Mouse (Mus musculus): ENCODE data around the gene Sfpq. TPM values are rescaled to one million over a fixed set of nuclear protein-coding genes. Genes with fewer than 3 reads are reported as not detected.

The Sfpq gene
- total RNA-seq, 2 experiments from 2014 or later = 235 to 508 TPM

- ATAC-seq (replicated peaks; ENCODE audit: low FRiP score, poor library complexity, severe bottlenecking) = no peak
Measured at GRCm38 (mm10) chr4:127024240-127024639, 3.1 kb downstream of the Sfpq start.

- no peak for ATAC-seq (replicated peaks; ENCODE audit: low FRiP score, poor library complexity, severe bottlenecking)
Measured at GRCm38 (mm10) chr4:127026826-127027225, 5.7 kb downstream of the Sfpq start.

- ATAC-seq (replicated peaks; ENCODE audit: low FRiP score, poor library complexity, severe bottlenecking) = peak; percentile 50; the same call in 1 of the 2 replicates
Measured at GRCm38 (mm10) chr4:127027228-127028190, 6.4 kb downstream of the Sfpq start.

- no peak for ATAC-seq (replicated peaks; ENCODE audit: low FRiP score, poor library complexity, severe bottlenecking)
Measured at GRCm38 (mm10) chr4:127037158-127037557, 16.0 kb downstream of the Sfpq start.

- no peak for ATAC-seq (replicated peaks; ENCODE audit: low FRiP score, poor library complexity, severe bottlenecking)
Measured at GRCm38 (mm10) chr4:127037908-127038827, 17.0 kb downstream of the Sfpq start.

- ATAC-seq (replicated peaks; ENCODE audit: low FRiP score, poor library complexity, severe bottlenecking) = no peak
Measured at GRCm38 (mm10) chr4:127038828-127039349, 17.8 kb downstream of the Sfpq start.

GRCm38 (mm10) chr4:127039871-127040483 is 18.9 kb downstream of the Sfpq start:
- no peak for ATAC-seq (replicated peaks; ENCODE audit: low FRiP score, poor library complexity, severe bottlenecking)

- no peak for ATAC-seq (replicated peaks; ENCODE audit: low FRiP score, poor library complexity, severe bottlenecking)
Measured at GRCm38 (mm10) chr4:127043540-127043939, 22.4 kb downstream of the Sfpq start.

- ATAC-seq (replicated peaks; ENCODE audit: low FRiP score, poor library complexity, severe bottlenecking) = no peak
Measured at GRCm38 (mm10) chr4:127051121-127051520, 30.0 kb downstream of the Sfpq start.

- no peak for ATAC-seq (replicated peaks; ENCODE audit: low FRiP score, poor library complexity, severe bottlenecking)
Measured at GRCm38 (mm10) chr4:127053071-127053470, 31.9 kb downstream of the Sfpq start.

- ATAC-seq (replicated peaks; ENCODE audit: low FRiP score, poor library complexity, severe bottlenecking) = peak; percentile 78
Measured at GRCm38 (mm10) chr4:127054522-127055198, 33.5 kb downstream of the Sfpq start.

GRCm38 (mm10) chr4:127060585-127061290 is 39.6 kb downstream of the Sfpq start, which contains the start of gene Zmym1:
TSS of gene Zmym1 (minus strand) at chr4:127061152.
- ATAC-seq (replicated peaks; ENCODE audit: low FRiP score, poor library complexity, severe bottlenecking) = peak; percentile 100

GRCm38 (mm10) chr4:127064051-127064450 is 42.9 kb downstream of the Sfpq start:
- ATAC-seq (replicated peaks; ENCODE audit: low FRiP score, poor library complexity, severe bottlenecking) = no peak

GRCm38 (mm10) chr4:127074915-127075314 is 53.8 kb downstream of the Sfpq start:
- no peak for ATAC-seq (replicated peaks; ENCODE audit: low FRiP score, poor library complexity, severe bottlenecking)

- ATAC-seq (replicated peaks; ENCODE audit: low FRiP score, poor library complexity, severe bottlenecking) = peak; percentile 99
Measured at GRCm38 (mm10) chr4:127076875-127077548, 55.9 kb downstream of the Sfpq start, which contains the start of gene Zmym6. TSS of gene Zmym6 (plus strand) at chr4:127077383.

- no peak for ATAC-seq (replicated peaks; ENCODE audit: low FRiP score, poor library complexity, severe bottlenecking)
Measured at GRCm38 (mm10) chr4:127080806-127081205, 59.7 kb downstream of the Sfpq start.

GRCm38 (mm10) chr4:127083131-127083530 is 62.0 kb downstream of the Sfpq start:
- ATAC-seq (replicated peaks; ENCODE audit: low FRiP score, poor library complexity, severe bottlenecking) = no peak

GRCm38 (mm10) chr4:127085761-127086160 is 64.6 kb downstream of the Sfpq start:
- ATAC-seq (replicated peaks; ENCODE audit: low FRiP score, poor library complexity, severe bottlenecking) = no peak
